In the genomic region with DNA sequence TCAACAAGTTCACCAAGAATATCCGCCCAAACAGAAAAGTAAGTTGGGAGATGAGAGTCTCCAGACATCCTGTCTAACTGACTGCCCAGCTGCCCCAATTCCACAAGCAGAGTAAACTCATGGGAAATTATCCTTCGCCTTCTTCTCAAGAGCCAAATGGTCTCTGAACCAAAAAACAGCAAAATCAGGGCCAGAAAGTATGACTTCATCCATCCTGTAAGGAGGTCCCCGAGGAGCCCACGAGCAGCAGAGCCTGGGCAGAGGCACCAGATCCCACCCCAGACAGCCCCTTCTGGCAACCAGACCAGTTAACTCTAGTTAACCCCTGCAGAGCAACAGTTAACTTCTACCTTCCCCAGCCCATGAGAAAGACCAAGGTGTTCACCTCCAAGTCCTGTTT, we compare ENCODE assay signal across 12 mouse cellular contexts. TPM values are rescaled to one million over a fixed set of nuclear protein-coding genes. Genes with fewer than 3 reads are reported as not detected.
DNase-seq lines count a peak whose midpoint lies in the region; ATAC-seq and TF ChIP-seq lines count a peak whose summit lies in the region.
"Had no signal": no experiment of that assay in that cellular context is flagged by ENCODE, and none has a peak within 500 bp of the region (broad histone marks: within the 10 kb centered on the region; RNA-seq: fewer than 3 reads in every experiment).

No protein-coding gene starts in this region.

- H3K9ac ChIP-seq in lung, postnatal 0 days (replicated peaks; ENCODE audit: low read depth): no peak overlapping the region
- no peak overlapping the region for H3K9ac ChIP-seq in intestine, postnatal 0 days (ENCODE audit: low read depth, low read length)
- no peak overlapping the region for H3K9ac ChIP-seq in stomach, postnatal 0 days (ENCODE audit: low read length)

- H3K9me3 ChIP-seq in lung, postnatal 0 days (ENCODE audit: low read length): peaks cover 11% of the 10 kb centered on the region; the same call in 1 of the 2 replicates
- H3K9me3 ChIP-seq in intestine, postnatal 0 days (ENCODE audit: control insufficient read depth): no peaks in the 10 kb centered on the region
- no peaks in the 10 kb centered on the region for H3K9me3 ChIP-seq in stomach, postnatal 0 days (ENCODE audit: control insufficient read depth, low read length)

- no peak for TF ChIP-seq EP300 in lung, postnatal 0 days (IDR thresholded peaks at IDR 0.05)
- TF ChIP-seq EP300 in stomach, postnatal 0 days (optimal IDR thresholded peaks at IDR 0.05): no peak

- WGBS in lung, postnatal 0 days: 37% methylated on average over 4 of the region's 4 CpGs
- WGBS in intestine, postnatal 0 days: 55% methylated on average over 4 of the region's 4 CpGs
- WGBS in stomach, postnatal 0 days: 31% methylated on average over 4 of the region's 4 CpGs

- no peak overlapping the region for H3K4me2 ChIP-seq in lung, postnatal 0 days (replicated peaks; ENCODE audit: low read depth, low read length)
- H3K4me2 ChIP-seq in intestine, postnatal 0 days (replicated peaks; ENCODE audit: low read depth): no peak overlapping the region
- no peak overlapping the region for H3K4me2 ChIP-seq in stomach, postnatal 0 days (replicated peaks; ENCODE audit: low read depth)

- peaks cover 13% of the 10 kb centered on the region; the same call in 1 of the 2 replicates for H3K4me1 ChIP-seq in lung, postnatal 0 days (ENCODE audit: insufficient read depth, low read depth, low read length)
- no peaks in the 10 kb centered on the region for H3K4me1 ChIP-seq in intestine, postnatal 0 days (replicated peaks; ENCODE audit: control insufficient read depth, insufficient read depth, low read length)
- peaks cover 2% of the 10 kb centered on the region; the same call in 1 of the 2 replicates for H3K4me1 ChIP-seq in stomach, postnatal 0 days (replicated peaks; ENCODE audit: control insufficient read depth, insufficient read depth)

- H3K27me3 ChIP-seq in lung, postnatal 0 days (replicated peaks; ENCODE audit: insufficient read depth, low read length): no peaks in the 10 kb centered on the region
- H3K27me3 ChIP-seq in intestine, postnatal 0 days (replicated peaks; ENCODE audit: control insufficient read depth, insufficient read depth, low read length): no peaks in the 10 kb centered on the region
- H3K27me3 ChIP-seq in stomach, postnatal 0 days (ENCODE audit: control insufficient read depth, insufficient read depth, low read length): no peaks in the 10 kb centered on the region

- no peak for TF ChIP-seq CTCF in lung, postnatal 0 days (IDR thresholded peaks at IDR 0.05)
- TF ChIP-seq CTCF in intestine, postnatal 0 days (IDR thresholded peaks at IDR 0.05; ENCODE audit: low read depth): no peak
- TF ChIP-seq CTCF in stomach, postnatal 0 days (IDR thresholded peaks at IDR 0.05; ENCODE audit: low read depth): no peak

- H3K4me3 ChIP-seq in lung, postnatal 0 days (ENCODE audit: low read depth, low read length): no peak overlapping the region
- H3K4me3 ChIP-seq in intestine, postnatal 0 days (ENCODE audit: low read depth, low read length): no peak overlapping the region
- H3K4me3 ChIP-seq in stomach, postnatal 0 days (ENCODE audit: low read depth, low read length): no peak overlapping the region
- H3K4me3 ChIP-seq: hindbrain, embryonic 10.5 days; megakaryocyte, embryonic 14.5 days had no signal

- ATAC-seq in lung, postnatal 0 days: no peak
- ATAC-seq in intestine, postnatal 0 days: no peak
- ATAC-seq in stomach, postnatal 0 days (ENCODE audit: low FRiP score, low TSS enrichment): no peak
- ATAC-seq: activated CD4-positive, CD25-positive, alpha-beta regulatory T cell, adult 4 months had no signal

- H3K27ac ChIP-seq in lung, postnatal 0 days (ENCODE audit: low read length): peak overlapping the region; percentile 81
- H3K27ac ChIP-seq in intestine, postnatal 0 days (ENCODE audit: low read depth, low read length): 0 out of 2 replicates have a peak overlapping the region, but pooled peaks have one; percentile 35
- peak overlapping the region; percentile 53 for H3K27ac ChIP-seq in stomach, postnatal 0 days (replicated peaks)
- H3K27ac ChIP-seq: hindbrain, embryonic 10.5 days had no signal

- DNase-seq in lung, postnatal 0 days (ENCODE audit: low spot score): no peak
- no peak for DNase-seq in lung, adult 18-20 months
- peak; percentile 82 to 83 for DNase-seq in heart, adult 9 months (ENCODE audit: low spot score in 2 of 2)
- no peak for DNase-seq in stomach, postnatal 0 days (ENCODE audit: low spot score)
- DNase-seq in natural killer cell, adult 2 months (ENCODE audit: low spot score in 2 of 2): no peak
- DNase-seq in spleen, adult 18-20 months: no peak
- no peak for DNase-seq in layer of hippocampus, adult 9-10 months (ENCODE audit: low spot score)
- DNase-seq: thymus, postnatal 36 days had no signal

- peaks cover 20% of the 10 kb centered on the region for H3K36me3 ChIP-seq in lung, postnatal 0 days (ENCODE audit: insufficient read depth, low read length)
- H3K36me3 ChIP-seq in intestine, postnatal 0 days (ENCODE audit: control insufficient read depth, insufficient read depth): peaks cover 36% of the 10 kb centered on the region; the same call in 1 of the 2 replicates
- H3K36me3 ChIP-seq in stomach, postnatal 0 days (ENCODE audit: control insufficient read depth, insufficient read depth, low read length): peaks cover 3% of the 10 kb centered on the region; the same call in 1 of the 2 replicates

RNA-seq across cellular contexts. Expression of a gene that starts 29.9 kb away (rescaled TPM):
- polyA plus RNA-seq in lung, postnatal 0 days (2015; fragmentation: Nextera tagmentation; extraction: Ambion mirVana): 26.7 and 27.9 TPM in 2 replicates
- 25.1 and 28.7 TPM in 2 replicates for polyA plus RNA-seq in intestine, postnatal 0 days (2015; fragmentation: Nextera tagmentation; extraction: Ambion mirVana)
- polyA plus RNA-seq in stomach, postnatal 0 days (2015; fragmentation: Nextera tagmentation; extraction: Ambion mirVana): 9.4 and 9.6 TPM in 2 replicates

Comparison
In these comparisons a context has a peak if more than half of its experiments do, and no peak if none do; other contexts are left out.
1. DNase-seq: peak in heart, adult 9 months (2 of 2); none in lung, postnatal 0 days (single experiment), lung, adult 18-20 months (0 of 2), stomach, postnatal 0 days (single experiment), natural killer cell, adult 2 months (0 of 2), spleen, adult 18-20 months (0 of 2) and layer of hippocampus, adult 9-10 months (single experiment).
2. Peak in every context shown above with its lines, with median percentiles within 50 percentile points of each other: H3K27ac ChIP-seq.